Mouse (Mus musculus) thymus, postnatal 4 days (tissue): ENCODE measurements around the gene Rundc3a.
"Not testable (repeated sequence)": the region's sequence is repeated elsewhere in the genome, so short reads cannot be mapped to it uniquely, and the experiment has no call there.

Experiments used
- DNase-seq: peaks from one replicate; pipeline ENCODE4 v3.0.0; 2021

Gene Rundc3a

GRCm38 (mm10) chr11:102393238-102393634 lies at the start of gene Rundc3a:
Gene Rundc3a, plus strand, starts transcription at chr11:102393403.
- peak; percentile 96 for DNase-seq

- DNase-seq = no peak
Measured at GRCm38 (mm10) chr11:102344458-102344857, 48.7 kb upstream of the Rundc3a start.

GRCm38 (mm10) chr11:102346926-102347325 lies 46.3 kb upstream of the Rundc3a start:
- DNase-seq = no peak

GRCm38 (mm10) chr11:102347683-102348082 lies 45.5 kb upstream of the Rundc3a start:
- no peak for DNase-seq

GRCm38 (mm10) chr11:102348101-102348585 lies 45.1 kb upstream of the Rundc3a start:
- no peak for DNase-seq

- DNase-seq = no peak
Measured at GRCm38 (mm10) chr11:102348771-102349170, 44.4 kb upstream of the Rundc3a start.

GRCm38 (mm10) chr11:102349189-102349954 lies 43.8 kb upstream of the Rundc3a start:
- DNase-seq = no peak

GRCm38 (mm10) chr11:102350416-102350815 lies 42.8 kb upstream of the Rundc3a start:
- DNase-seq = no peak

- DNase-seq = no peak
Measured at GRCm38 (mm10) chr11:102350981-102351523, 42.2 kb upstream of the Rundc3a start.

GRCm38 (mm10) chr11:102352378-102352777 lies 40.8 kb upstream of the Rundc3a start:
- DNase-seq = no peak

GRCm38 (mm10) chr11:102353021-102353431 lies 40.2 kb upstream of the Rundc3a start:
- DNase-seq = no peak

GRCm38 (mm10) chr11:102355501-102355900 lies 37.7 kb upstream of the Rundc3a start:
- DNase-seq = no peak

GRCm38 (mm10) chr11:102356190-102356589 lies 37.0 kb upstream of the Rundc3a start:
- DNase-seq = no peak

- no peak for DNase-seq
Measured at GRCm38 (mm10) chr11:102356636-102357350, 36.4 kb upstream of the Rundc3a start.

GRCm38 (mm10) chr11:102358365-102358764 lies 34.8 kb upstream of the Rundc3a start:
- DNase-seq = no peak

- no peak for DNase-seq
Measured at GRCm38 (mm10) chr11:102361776-102362495, 31.3 kb upstream of the Rundc3a start.

- DNase-seq = no peak
Measured at GRCm38 (mm10) chr11:102363623-102364022, 29.6 kb upstream of the Rundc3a start.

- DNase-seq = no peak
Measured at GRCm38 (mm10) chr11:102364570-102365371, 28.4 kb upstream of the Rundc3a start.

- DNase-seq = no peak
Measured at GRCm38 (mm10) chr11:102365699-102366098, 27.5 kb upstream of the Rundc3a start.

GRCm38 (mm10) chr11:102366103-102366502 lies 27.1 kb upstream of the Rundc3a start, which contains the start of gene Slc4a1:
Gene Slc4a1, minus strand, starts transcription at chr11:102366203.
- DNase-seq = not testable (repeated sequence)

- DNase-seq = no peak
Measured at GRCm38 (mm10) chr11:102367504-102368280, 25.5 kb upstream of the Rundc3a start.
